Mouse (Mus musculus): ENCODE data around the gene Dip2b.

GRCm38 (mm10) chr15:100042048-100042400, 3.6 kb downstream of the Dip2b start:
- no peak for TF ChIP-seq POLR2A (IDR thresholded peaks at IDR 0.05; ENCODE audit: extremely low read depth, insufficient read depth, low read length)
- TF ChIP-seq CTCF (IDR thresholded peaks at IDR 0.05; ENCODE audit: low read depth, low read length): no peak
